Mouse (Mus musculus) heart, embryonic 13.5 days (tissue): Measurements from ENCODE around the gene Tgoln1. TPM values are rescaled to one million over a fixed set of nuclear protein-coding genes. Genes with fewer than 3 reads are reported as not detected.

Experiments used
- ATAC-seq: fragments of 200-750 bp; cut with Nextera tagmentation; 2 replicates; pipeline ENCODE4 v1.8.0; 2017; ENCODE audit warnings: moderate TSS enrichment; ENCODE audit not compliant: insufficient number of reproducible peaks, low FRiP score, low TSS enrichment; ENCODE audit errors: extremely low read depth
- H3K27ac ChIP-seq: fragments of 300-500 bp; sonication (generic); replicated peaks from 2 replicates; pipeline ENCODE4 v1.5.1; 2015; ENCODE audit warnings: moderate library complexity, mild to moderate bottlenecking, inconsistent platforms
- H3K27me3 ChIP-seq: fragments of 300-500 bp; sonication (generic); replicated peaks from 2 replicates; pipeline ENCODE4 v1.6.1; 2015; ENCODE audit warnings: mild to moderate bottlenecking, inconsistent platforms
- H3K36me3 ChIP-seq: fragments of 300-500 bp; sonication (generic); 2 replicates; pipeline ENCODE4 v1.6.1; 2015; ENCODE audit warnings: mild to moderate bottlenecking, inconsistent platforms
- H3K4me1 ChIP-seq: fragments of 300-500 bp; sonication (generic); 2 replicates; pipeline ENCODE4 v1.6.1; 2015; ENCODE audit warnings: inconsistent platforms
- H3K4me2 ChIP-seq: fragments of 300-500 bp; sonication (generic); 2 replicates; pipeline ENCODE4 v1.6.1; 2015; ENCODE audit warnings: inconsistent platforms, mild to moderate bottlenecking, moderate library complexity
- H3K4me3 ChIP-seq: fragments of 300-500 bp; sonication (generic); 2 replicates; pipeline ENCODE4 v1.5.1; 2015; ENCODE audit warnings: moderate library complexity, mild to moderate bottlenecking, inconsistent platforms
- H3K9ac ChIP-seq: fragments of 300-500 bp; sonication (generic); 2 replicates; pipeline ENCODE4 v1.6.1; 2015; ENCODE audit warnings: inconsistent platforms, mild to moderate bottlenecking, moderate library complexity
- H3K9me3 ChIP-seq: fragments of 300-500 bp; sonication (generic); 2 replicates; pipeline ENCODE4 v1.6.1; 2016; ENCODE audit warnings: inconsistent platforms
- WGBS: fragments of 180-500 bp; shearing (Covaris S2); methylation state at CpG from one replicate; pipeline ENCODE4 v1.1.7; 2015; ENCODE audit warnings: mixed read lengths; 5-methylcytosine and 5-hydroxymethylcytosine counted together
- polyA plus RNA-seq: library from polyadenylated mRNA; unstranded; fragments of >200 nt; fragmentation: Nextera tagmentation; extraction: Ambion mirVana; gene quantifications from 2 replicates; pipeline ENCODE4 v1.2.1, GENCODE M21; 2015

The Tgoln1 gene
- polyA plus RNA-seq, 1 experiment from 2014 or later = 21.5 TPM

DNA sequence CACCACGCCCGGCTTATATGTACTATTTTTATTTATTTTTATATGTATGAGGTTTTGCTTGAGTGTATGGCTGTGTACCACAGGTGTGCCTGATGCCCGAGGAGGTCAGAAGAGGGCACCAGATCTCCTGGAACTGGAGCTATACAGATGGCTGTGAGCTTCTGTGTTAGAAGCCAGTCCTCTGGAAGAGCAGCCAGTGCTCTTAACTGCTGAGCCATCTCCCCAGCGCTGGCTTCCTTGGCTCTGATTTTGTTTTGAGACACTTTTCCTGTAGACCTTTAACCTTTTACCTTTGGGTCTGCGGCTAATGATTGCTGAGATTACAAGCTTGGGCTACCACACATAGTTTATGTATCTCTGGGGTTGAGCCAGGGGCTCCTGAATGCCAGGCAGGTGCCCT lies 49.3 kb downstream of the Tgoln1 start:
- H3K27ac ChIP-seq = no peak overlapping the region
- H3K27me3 ChIP-seq = no peaks in the 10 kb centered on the region
- no peak for ATAC-seq
- peaks cover 19% of the 10 kb centered on the region for H3K4me1 ChIP-seq
- H3K9ac ChIP-seq = no peak overlapping the region
- 74% methylated on average over 5 of the region's 5 CpGs for WGBS
- no peaks in the 10 kb centered on the region for H3K9me3 ChIP-seq
- H3K4me3 ChIP-seq = no peak overlapping the region
- H3K4me2 ChIP-seq = no peak overlapping the region
- peaks cover 25% of the 10 kb centered on the region for H3K36me3 ChIP-seq

DNA sequence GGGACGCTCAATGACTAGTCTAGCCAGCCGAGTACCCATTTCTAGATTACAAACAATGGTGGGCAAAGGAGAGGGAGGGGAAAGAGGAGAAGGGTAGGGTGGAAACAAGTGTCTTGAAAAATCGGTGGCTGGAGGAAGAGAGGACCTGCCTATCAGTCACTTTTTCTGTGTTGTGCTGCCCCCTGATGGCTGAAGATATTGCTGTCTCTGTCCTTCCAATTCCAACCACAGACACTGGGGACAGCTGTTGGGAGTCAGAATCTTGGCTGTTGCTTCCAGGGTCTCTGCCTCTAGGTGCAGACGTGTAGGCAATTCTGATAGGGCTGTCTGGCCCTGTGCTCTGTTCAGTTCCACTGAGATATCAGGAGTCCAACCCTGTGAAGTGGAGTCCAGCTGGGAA lies 50.8 kb downstream of the Tgoln1 start:
- 0 out of 2 replicates have a peak overlapping the region, but pooled peaks have one; percentile 26 for H3K9ac ChIP-seq
- H3K36me3 ChIP-seq = peaks cover 22% of the 10 kb centered on the region
- peak overlapping the region; percentile 30; the same call in 1 of the 2 replicates for H3K4me2 ChIP-seq
- WGBS = 8% methylated on average over 4 of the region's 4 CpGs
- no peaks in the 10 kb centered on the region for H3K9me3 ChIP-seq
- peaks cover 19% of the 10 kb centered on the region for H3K4me1 ChIP-seq
- no peak overlapping the region for H3K4me3 ChIP-seq
- H3K27ac ChIP-seq = no peak overlapping the region
- H3K27me3 ChIP-seq = no peaks in the 10 kb centered on the region
- peak; percentile 45; the same call in 1 of the 2 replicates for ATAC-seq

GRCm38 (mm10) chr6:72565506-72565905 lies 51.3 kb downstream of the Tgoln1 start:
- H3K27me3 ChIP-seq = no peaks in the 10 kb centered on the region
- WGBS = 72% methylated on average over 7 of the region's 7 CpGs
- H3K9ac ChIP-seq = no peak overlapping the region
- no peak overlapping the region for H3K4me3 ChIP-seq
- H3K27ac ChIP-seq = no peak overlapping the region
- ATAC-seq = no peak
- H3K4me2 ChIP-seq = peak overlapping the region; percentile 30; the same call in 1 of the 2 replicates
- no peaks in the 10 kb centered on the region for H3K9me3 ChIP-seq
- peaks cover 19% of the 10 kb centered on the region for H3K4me1 ChIP-seq
- H3K36me3 ChIP-seq = peaks cover 20% of the 10 kb centered on the region

DNA sequence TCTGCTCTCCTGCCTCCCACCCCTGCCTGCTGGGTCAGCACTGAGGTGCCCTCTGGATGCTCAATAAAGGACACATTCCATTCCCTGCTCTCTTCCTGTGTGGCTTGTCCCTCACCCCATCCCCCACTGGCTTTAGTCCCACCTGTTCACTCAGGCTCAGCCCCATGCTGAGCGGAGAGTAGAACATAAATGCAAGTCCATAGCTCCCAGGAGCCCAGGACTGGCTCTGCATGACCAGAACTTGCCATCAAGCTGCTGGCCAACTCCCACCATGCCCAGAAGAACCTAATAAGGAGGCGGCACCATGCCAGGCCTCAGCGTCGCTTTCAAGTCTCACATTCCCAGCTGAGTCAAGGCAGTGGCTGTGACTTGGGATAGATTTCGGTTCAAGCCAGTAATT lies 53.9 kb downstream of the Tgoln1 start:
- ATAC-seq = no peak
- no peak overlapping the region for H3K4me3 ChIP-seq
- no peak overlapping the region; the same call in 1 of the 2 replicates for H3K9ac ChIP-seq
- H3K36me3 ChIP-seq = peaks cover 5% of the 10 kb centered on the region
- 78% methylated on average over 5 of the region's 5 CpGs for WGBS
- no peaks in the 10 kb centered on the region for H3K9me3 ChIP-seq
- no peaks in the 10 kb centered on the region for H3K27me3 ChIP-seq
- no peak overlapping the region for H3K4me2 ChIP-seq
- H3K4me1 ChIP-seq = peaks cover 19% of the 10 kb centered on the region
- no peak overlapping the region for H3K27ac ChIP-seq

DNA sequence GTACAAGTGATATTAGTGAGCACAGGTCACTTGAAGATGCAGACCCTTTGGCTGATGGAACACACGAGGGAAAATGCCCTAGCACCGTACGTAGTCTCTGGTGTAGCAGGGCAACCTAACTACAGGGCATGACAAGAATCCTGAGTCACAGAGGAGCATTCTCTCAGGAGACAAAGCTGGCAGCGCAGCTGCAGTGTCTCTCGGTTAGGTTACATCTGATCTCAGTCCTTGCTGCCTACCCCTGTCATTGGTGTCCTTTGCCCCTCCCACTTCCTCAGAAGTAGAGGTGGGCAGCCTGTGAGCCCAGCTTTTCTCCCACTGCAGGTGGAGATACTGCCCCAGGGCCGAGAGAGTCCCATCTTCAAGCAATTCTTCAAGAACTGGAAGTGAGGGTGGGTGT lies 54.3 kb downstream of the Tgoln1 start:
- 0 out of 2 replicates have a peak, but pooled peaks cover under 1% of the 10 kb centered on the region for H3K36me3 ChIP-seq
- H3K9me3 ChIP-seq = no peaks in the 10 kb centered on the region
- H3K27me3 ChIP-seq = no peaks in the 10 kb centered on the region
- 50% methylated on average over 6 of the region's 6 CpGs for WGBS
- no peak overlapping the region for H3K4me2 ChIP-seq
- H3K4me3 ChIP-seq = no peak overlapping the region
- H3K9ac ChIP-seq = no peak overlapping the region; the same call in 1 of the 2 replicates
- no peak overlapping the region for H3K27ac ChIP-seq
- ATAC-seq = no peak
- peaks cover 19% of the 10 kb centered on the region for H3K4me1 ChIP-seq

GRCm38 (mm10) chr6:72560801-72561200 lies 56.0 kb downstream of the Tgoln1 start:
- Histone ChIP-seq H3K4me3 (no peak overlapping the region), H3K27ac (no peak overlapping the region), H3K4me2 (no peak overlapping the region), H3K9ac (no peak overlapping the region), H3K27me3 (no peaks in the 10 kb centered on the region), H3K9me3 (no peaks in the 10 kb centered on the region), H3K36me3 (no peaks in the 10 kb centered on the region), H3K4me1 (peaks cover 17% of the 10 kb centered on the region)
- ATAC-seq = no peak
- 77% methylated on average over 8 of the region's 8 CpGs for WGBS

Other genes starting within 250 kb of the Tgoln1 start
- gene Vamp5, start 236.5 kb downstream of the Tgoln1 start, polyA plus RNA-seq = 42.7 and 53.4 TPM in 2 replicates
- gene Vamp8, start 226.3 kb downstream of the Tgoln1 start, polyA plus RNA-seq = 127 and 150 TPM in 2 replicates
- 28.3 and 31.5 TPM in 2 replicates for gene Ggcx, start 202.7 kb downstream of the Tgoln1 start, polyA plus RNA-seq
- 264 and 267 TPM in 2 replicates for gene Mat2a, start 177.4 kb downstream of the Tgoln1 start, polyA plus RNA-seq
- 0.21 TPM in 1 of 2 replicates, not detected in the other for gene Sh2d6, start 95.3 kb downstream of the Tgoln1 start, polyA plus RNA-seq
- 25.1 and 25.4 TPM in 2 replicates for gene Capg, start 72.6 kb downstream of the Tgoln1 start, polyA plus RNA-seq
- 10.6 and 11.8 TPM in 2 replicates for gene Elmod3, start 18.6 kb downstream of the Tgoln1 start, polyA plus RNA-seq
- gene Retsat, start 18.5 kb downstream of the Tgoln1 start, polyA plus RNA-seq = 18.3 and 20.1 TPM in 2 replicates
- 13.2 and 16.1 TPM in 2 replicates for gene Tcf7l1, start 172.3 kb upstream of the Tgoln1 start, polyA plus RNA-seq